Mouse (Mus musculus): ENCODE data around the gene Slc6a12. TPM values are rescaled to one million over a fixed set of nuclear protein-coding genes. Genes with fewer than 3 reads are reported as not detected.
"Not testable (repeated sequence)": the region's sequence is repeated elsewhere in the genome, so short reads cannot be mapped to it uniquely, and the experiment has no call there.

Gene Slc6a12
- polyA plus RNA-seq, 1 experiment from 2014 or later = 3.4 TPM

DNA sequence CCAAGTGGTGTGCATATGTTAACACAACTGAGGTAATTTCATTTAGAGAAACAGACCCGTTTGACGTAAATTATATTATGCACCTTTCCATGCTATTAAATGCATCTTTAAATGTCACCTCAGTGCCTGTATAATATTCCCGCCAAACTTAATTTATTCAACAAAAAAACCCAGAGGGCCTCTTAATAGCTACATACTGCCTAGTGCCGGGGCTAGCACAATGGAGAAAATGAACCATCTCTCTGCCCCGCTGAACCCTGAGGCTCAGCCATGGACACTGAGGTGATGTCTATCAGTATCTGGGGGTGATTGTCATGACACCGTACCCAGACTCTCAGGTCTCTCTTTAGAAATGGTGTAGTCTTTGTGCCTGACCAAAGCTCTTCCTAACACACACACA lies 14.4 kb downstream of the Slc6a12 start:
- no peaks in the 10 kb centered on the region for H3K36me3 ChIP-seq (ENCODE audit: control insufficient read depth, insufficient read depth)
- H3K4me2 ChIP-seq (ENCODE audit: low read depth, low read length) = no peak overlapping the region
- H3K4me3 ChIP-seq (ENCODE audit: low read depth, low read length) = no peak overlapping the region
- no peaks in the 10 kb centered on the region for H3K27me3 ChIP-seq (ENCODE audit: control insufficient read depth, insufficient read depth, low read depth, low read length)
- H3K9ac ChIP-seq (ENCODE audit: low read depth, low read length) = no peak overlapping the region
- no peak for ATAC-seq (ENCODE audit: low read depth)
- 72% methylated on average over 6 of the region's 6 CpGs for WGBS (ENCODE audit: insufficient replicate concordance)
- no peaks in the 10 kb centered on the region for H3K4me1 ChIP-seq (ENCODE audit: control insufficient read depth, low read depth, low read length)
- H3K27ac ChIP-seq (ENCODE audit: low read length) = no peak overlapping the region
- no peaks in the 10 kb centered on the region for H3K9me3 ChIP-seq (replicated peaks; ENCODE audit: control insufficient read depth, low read length)

- no peak overlapping the region for H3K27ac ChIP-seq (ENCODE audit: low read length)
- H3K4me1 ChIP-seq (ENCODE audit: control insufficient read depth, low read depth, low read length) = no peaks in the 10 kb centered on the region
- H3K36me3 ChIP-seq (ENCODE audit: control insufficient read depth, insufficient read depth) = no peaks in the 10 kb centered on the region
- no peaks in the 10 kb centered on the region for H3K9me3 ChIP-seq (replicated peaks; ENCODE audit: control insufficient read depth, low read length)
- WGBS (ENCODE audit: insufficient replicate concordance) = 69% methylated on average over 6 of the region's 6 CpGs
- H3K4me3 ChIP-seq (ENCODE audit: low read depth, low read length) = no peak overlapping the region
- H3K27me3 ChIP-seq (ENCODE audit: control insufficient read depth, insufficient read depth, low read depth, low read length) = no peaks in the 10 kb centered on the region
- no peak for ATAC-seq (ENCODE audit: low read depth)
- no peak overlapping the region for H3K9ac ChIP-seq (ENCODE audit: low read depth, low read length)
- no peak overlapping the region for H3K4me2 ChIP-seq (ENCODE audit: low read depth, low read length)
Observed at GRCm38 (mm10) chr6:121363061-121363460, 20.2 kb downstream of the Slc6a12 start.

DNA sequence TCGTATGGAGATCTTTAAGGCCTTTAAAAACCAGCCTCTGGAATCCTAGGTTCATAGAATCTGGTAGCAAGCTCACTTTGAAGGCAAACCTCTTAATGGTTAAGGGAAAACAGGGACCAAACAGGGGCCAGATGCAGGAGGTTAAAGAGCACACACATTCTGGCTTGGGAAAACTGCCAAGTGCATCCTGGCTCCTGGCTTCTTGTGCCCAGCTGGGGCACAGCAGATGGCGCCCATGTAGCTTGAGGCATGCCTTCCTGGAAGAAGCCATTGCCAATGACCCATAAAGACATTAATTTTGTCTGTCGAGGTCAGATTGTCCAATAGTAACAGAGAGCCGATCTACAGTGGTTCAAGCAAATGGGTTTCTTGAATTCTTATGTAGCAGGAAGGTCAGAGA lies 21.1 kb downstream of the Slc6a12 start:
- Histone ChIP-seq H3K4me1 (ENCODE audit: control insufficient read depth, low read depth, low read length) (no peaks in the 10 kb centered on the region), H3K36me3 (ENCODE audit: control insufficient read depth, insufficient read depth) (no peaks in the 10 kb centered on the region), H3K27ac (ENCODE audit: low read length) (no peak overlapping the region), H3K27me3 (ENCODE audit: control insufficient read depth, insufficient read depth, low read depth, low read length) (no peaks in the 10 kb centered on the region), H3K9me3 (replicated peaks; ENCODE audit: control insufficient read depth, low read length) (no peaks in the 10 kb centered on the region), H3K9ac (ENCODE audit: low read depth, low read length) (no peak overlapping the region), H3K4me3 (ENCODE audit: low read depth, low read length) (no peak overlapping the region), H3K4me2 (ENCODE audit: low read depth, low read length) (no peak overlapping the region)
- ATAC-seq (ENCODE audit: low read depth) = no peak
- 44% methylated on average over 4 of the region's 4 CpGs for WGBS (ENCODE audit: insufficient replicate concordance)

DNA sequence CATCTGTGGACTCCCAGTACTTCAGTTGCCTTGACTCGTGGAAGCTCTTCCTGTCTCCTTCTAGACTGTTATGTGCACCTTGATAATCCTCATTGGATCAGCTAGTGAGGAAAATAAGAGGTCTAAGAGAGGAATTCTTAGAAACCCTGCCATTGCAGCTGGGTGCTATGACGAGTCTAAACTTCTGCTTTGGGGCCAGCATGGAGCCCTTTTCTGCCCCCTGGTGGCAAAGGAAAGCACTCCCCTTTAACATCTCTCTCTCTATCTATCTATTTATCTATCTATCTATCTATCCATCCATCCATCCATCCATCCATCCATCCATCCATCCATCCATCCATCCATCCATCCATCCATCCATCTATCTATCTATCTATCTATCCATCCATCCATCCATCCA lies 23.7 kb downstream of the Slc6a12 start:
- H3K4me1 ChIP-seq (ENCODE audit: control insufficient read depth, low read depth, low read length); H3K36me3 ChIP-seq (ENCODE audit: control insufficient read depth, insufficient read depth); ATAC-seq (ENCODE audit: low read depth); H3K27me3 ChIP-seq (ENCODE audit: control insufficient read depth, insufficient read depth, low read depth, low read length); H3K4me2 ChIP-seq (ENCODE audit: low read depth, low read length); H3K9me3 ChIP-seq (replicated peaks; ENCODE audit: control insufficient read depth, low read length); H3K9ac ChIP-seq (ENCODE audit: low read depth, low read length); H3K27ac ChIP-seq (ENCODE audit: low read length); H3K4me3 ChIP-seq (ENCODE audit: low read depth, low read length): not testable (repeated sequence)
- 9% methylated on average over 2 of the region's 2 CpGs for WGBS (ENCODE audit: insufficient replicate concordance)

DNA sequence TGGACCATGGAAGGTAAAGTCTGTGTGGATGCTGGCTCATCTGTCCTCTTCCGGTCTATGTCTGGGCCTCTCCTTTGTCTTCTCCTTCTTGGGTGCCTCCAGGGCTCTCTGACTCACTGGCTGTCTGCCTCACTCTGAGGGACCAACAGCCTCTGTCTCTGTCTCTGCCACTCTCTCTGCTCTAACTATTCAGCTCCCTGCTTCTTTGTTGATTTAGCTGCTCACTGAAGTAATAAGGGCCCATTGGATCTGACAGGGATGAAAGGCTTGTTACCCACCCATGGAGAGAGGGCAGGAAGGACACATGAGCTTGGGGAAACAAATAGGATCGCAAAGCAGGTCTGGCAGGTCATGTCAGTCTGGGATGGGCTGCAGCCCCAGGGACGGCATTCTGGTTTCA lies 24.2 kb downstream of the Slc6a12 start:
- no peaks in the 10 kb centered on the region for H3K4me1 ChIP-seq (ENCODE audit: control insufficient read depth, low read depth, low read length)
- no peaks in the 10 kb centered on the region for H3K36me3 ChIP-seq (ENCODE audit: control insufficient read depth, insufficient read depth)
- H3K4me3 ChIP-seq (ENCODE audit: low read depth, low read length) = no peak overlapping the region
- WGBS (ENCODE audit: insufficient replicate concordance) = 53% methylated on average over 3 of the region's 3 CpGs
- no peak overlapping the region for H3K27ac ChIP-seq (ENCODE audit: low read length)
- no peak overlapping the region for H3K4me2 ChIP-seq (ENCODE audit: low read depth, low read length)
- no peaks in the 10 kb centered on the region for H3K9me3 ChIP-seq (replicated peaks; ENCODE audit: control insufficient read depth, low read length)
- no peak for ATAC-seq (ENCODE audit: low read depth)
- H3K9ac ChIP-seq (ENCODE audit: low read depth, low read length) = no peak overlapping the region
- no peaks in the 10 kb centered on the region for H3K27me3 ChIP-seq (ENCODE audit: control insufficient read depth, insufficient read depth, low read depth, low read length)

GRCm38 (mm10) chr6:121371197-121371980 lies 28.5 kb downstream of the Slc6a12 start:
- Histone ChIP-seq H3K9ac (ENCODE audit: low read depth, low read length) (no peak overlapping the region), H3K4me3 (ENCODE audit: low read depth, low read length) (no peak overlapping the region), H3K27me3 (ENCODE audit: control insufficient read depth, insufficient read depth, low read depth, low read length) (no peaks in the 10 kb centered on the region), H3K9me3 (replicated peaks; ENCODE audit: control insufficient read depth, low read length) (no peaks in the 10 kb centered on the region), H3K4me1 (ENCODE audit: control insufficient read depth, low read depth, low read length) (no peaks in the 10 kb centered on the region), H3K4me2 (ENCODE audit: low read depth, low read length) (no peak overlapping the region), H3K27ac (ENCODE audit: low read length) (no peak overlapping the region), H3K36me3 (ENCODE audit: control insufficient read depth, insufficient read depth) (no peaks in the 10 kb centered on the region)
- 52% methylated on average over 10 of the region's 10 CpGs for WGBS (ENCODE audit: insufficient replicate concordance)
- ATAC-seq (ENCODE audit: low read depth) = peak; percentile 41; the same call in 1 of the 2 replicates

- Histone ChIP-seq H3K36me3 (ENCODE audit: control insufficient read depth, insufficient read depth) (no peaks in the 10 kb centered on the region), H3K4me1 (ENCODE audit: control insufficient read depth, low read depth, low read length) (no peaks in the 10 kb centered on the region), H3K9ac (ENCODE audit: low read depth, low read length) (no peak overlapping the region), H3K27me3 (ENCODE audit: control insufficient read depth, insufficient read depth, low read depth, low read length) (no peaks in the 10 kb centered on the region), H3K27ac (ENCODE audit: low read length) (no peak overlapping the region), H3K9me3 (replicated peaks; ENCODE audit: control insufficient read depth, low read length) (no peaks in the 10 kb centered on the region), H3K4me2 (ENCODE audit: low read depth, low read length) (no peak overlapping the region), H3K4me3 (ENCODE audit: low read depth, low read length) (no peak overlapping the region)
- ATAC-seq (ENCODE audit: low read depth) = no peak
- 57% methylated on average over 12 of the region's 12 CpGs for WGBS (ENCODE audit: insufficient replicate concordance)
Observed at GRCm38 (mm10) chr6:121376159-121376558, 33.3 kb downstream of the Slc6a12 start.

DNA sequence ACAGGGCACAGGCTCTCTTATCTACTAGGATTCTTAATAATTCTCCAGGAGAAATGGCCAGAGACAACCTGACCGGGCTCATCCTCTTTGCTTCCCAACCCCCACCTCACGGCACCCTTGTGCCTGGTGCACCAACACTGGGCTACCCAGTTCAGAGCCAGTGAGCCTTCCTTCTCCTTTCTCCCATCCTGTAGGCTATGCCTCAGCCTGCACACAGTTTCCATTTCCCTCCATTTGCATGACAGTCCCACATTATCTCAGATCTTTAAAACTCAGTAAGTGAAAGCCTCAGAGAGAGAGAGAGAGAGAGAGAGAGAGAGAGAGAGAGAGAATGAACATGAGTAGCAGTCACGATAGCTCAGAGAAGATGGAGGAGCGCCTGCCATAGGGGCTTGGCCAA lies 35.4 kb downstream of the Slc6a12 start:
- no peaks in the 10 kb centered on the region for H3K36me3 ChIP-seq (ENCODE audit: control insufficient read depth, insufficient read depth)
- ATAC-seq (ENCODE audit: low read depth) = no peak
- no peak overlapping the region for H3K27ac ChIP-seq (ENCODE audit: low read length)
- 49% methylated on average over 4 of the region's 4 CpGs for WGBS (ENCODE audit: insufficient replicate concordance)
- H3K4me3 ChIP-seq (ENCODE audit: low read depth, low read length) = no peak overlapping the region
- no peaks in the 10 kb centered on the region for H3K4me1 ChIP-seq (ENCODE audit: control insufficient read depth, low read depth, low read length)
- no peak overlapping the region for H3K9ac ChIP-seq (ENCODE audit: low read depth, low read length)
- H3K27me3 ChIP-seq (ENCODE audit: control insufficient read depth, insufficient read depth, low read depth, low read length) = no peaks in the 10 kb centered on the region
- no peak overlapping the region for H3K4me2 ChIP-seq (ENCODE audit: low read depth, low read length)
- H3K9me3 ChIP-seq (replicated peaks; ENCODE audit: control insufficient read depth, low read length) = no peaks in the 10 kb centered on the region

DNA sequence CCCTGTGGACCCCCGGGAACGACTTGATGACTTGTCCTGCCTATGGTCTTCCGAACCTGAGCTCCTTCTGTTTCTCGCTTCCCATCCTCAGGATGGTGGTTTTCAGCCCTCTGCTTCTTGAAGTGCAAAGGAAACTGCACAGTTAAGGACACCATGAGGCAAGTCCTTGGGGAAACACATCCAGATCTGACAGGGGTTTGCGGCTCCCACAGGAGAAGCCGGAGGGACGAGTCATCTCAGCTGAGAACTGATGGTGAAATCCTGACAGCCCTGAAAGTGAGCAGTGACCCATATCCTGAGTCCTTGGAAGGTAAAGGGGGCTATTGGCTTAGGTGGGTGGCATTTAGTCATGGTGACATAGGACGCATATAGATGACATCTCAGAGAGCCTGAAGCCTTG lies 37.7 kb downstream of the Slc6a12 start:
- Histone ChIP-seq H3K9me3 (replicated peaks; ENCODE audit: control insufficient read depth, low read length) (no peaks in the 10 kb centered on the region), H3K27me3 (ENCODE audit: control insufficient read depth, insufficient read depth, low read depth, low read length) (no peaks in the 10 kb centered on the region), H3K36me3 (ENCODE audit: control insufficient read depth, insufficient read depth) (no peaks in the 10 kb centered on the region), H3K4me3 (ENCODE audit: low read depth, low read length) (no peak overlapping the region), H3K9ac (ENCODE audit: low read depth, low read length) (no peak overlapping the region), H3K4me2 (ENCODE audit: low read depth, low read length) (no peak overlapping the region), H3K4me1 (ENCODE audit: control insufficient read depth, low read depth, low read length) (no peaks in the 10 kb centered on the region), H3K27ac (ENCODE audit: low read length) (no peak overlapping the region)
- ATAC-seq (ENCODE audit: low read depth) = no peak
- WGBS (ENCODE audit: insufficient replicate concordance) = 60% methylated on average over 8 of the region's 8 CpGs

All from liver, embryonic 16.5 days (tissue).